Mouse (Mus musculus): ENCODE results near the gene Dusp23. TPM values are rescaled to one million over a fixed set of nuclear protein-coding genes. Genes with fewer than 3 reads are reported as not detected.

Gene Dusp23
- 7.7 and 8.4 TPM in 2 replicates for polyA plus RNA-seq (2014; fragmentation: Nextera tagmentation; extraction: Ambion mirVana)

- WGBS = under 1% methylated on average over 53 of the region's 53 CpGs
- Histone ChIP-seq H3K27ac (ENCODE audit: low read depth, low read length) (0 out of 2 replicates have a peak within 1 kb of the TSS, but pooled peaks have one; percentile 12), H3K4me2 (ENCODE audit: low read depth, low read length, severe bottlenecking) (peak within 1 kb of the TSS; percentile 46), H3K36me3 (ENCODE audit: control insufficient read depth, insufficient read depth, low read length) (no peaks in the 10 kb centered on the region), H3K4me1 (replicated peaks; ENCODE audit: control insufficient read depth, insufficient read depth, low read length) (no peaks in the 10 kb centered on the region), H3K9me3 (ENCODE audit: control insufficient read depth, low read length) (no peaks in the 10 kb centered on the region), H3K27me3 (ENCODE audit: control insufficient read depth, insufficient read depth, low read length) (no peaks in the 10 kb centered on the region), H3K9ac (ENCODE audit: low read length) (peak within 1 kb of the TSS; percentile 36), H3K4me3 (ENCODE audit: low read depth, low read length) (peak within 1 kb of the TSS; percentile 65)
- peak; percentile 98 for DNase-seq (ENCODE audit: low spot score)
- peak; percentile 99 for ATAC-seq (replicated peaks; ENCODE audit: low FRiP score)
Measured at GRCm38 (mm10) chr1:172632451-172633326, at the start of gene Dusp23. Dusp23 (minus strand) TSS chr1:172632962.

- no peaks in the 10 kb centered on the region for H3K4me1 ChIP-seq (replicated peaks; ENCODE audit: control insufficient read depth, insufficient read depth, low read length)
- H3K9me3 ChIP-seq (ENCODE audit: control insufficient read depth, low read length) = no peaks in the 10 kb centered on the region; the same call in 1 of the 2 replicates
- no peaks in the 10 kb centered on the region for H3K27me3 ChIP-seq (ENCODE audit: control insufficient read depth, insufficient read depth, low read length)
- ATAC-seq (replicated peaks; ENCODE audit: low FRiP score) (no peak), DNase-seq (ENCODE audit: low spot score) (no peak)
- H3K4me2 ChIP-seq (ENCODE audit: low read depth, low read length, severe bottlenecking) = no peak overlapping the region
- H3K9ac ChIP-seq (ENCODE audit: low read length) = no peak overlapping the region
- no peak overlapping the region for H3K4me3 ChIP-seq (ENCODE audit: low read depth, low read length)
- 85% methylated on average over 4 of the region's 4 CpGs for WGBS
- H3K27ac ChIP-seq (ENCODE audit: low read depth, low read length) = no peak overlapping the region
- H3K36me3 ChIP-seq (ENCODE audit: control insufficient read depth, insufficient read depth, low read length) = no peaks in the 10 kb centered on the region
Measured at GRCm38 (mm10) chr1:172680742-172681141, 48.0 kb upstream of the Dusp23 start.

GRCm38 (mm10) chr1:172670716-172671115 lies 38.0 kb upstream of the Dusp23 start:
- no peak overlapping the region for H3K27ac ChIP-seq (ENCODE audit: low read depth, low read length)
- WGBS = 93% methylated on average over 1 of the region's 1 CpGs
- ATAC-seq (replicated peaks; ENCODE audit: low FRiP score) (no peak), DNase-seq (ENCODE audit: low spot score) (no peak)
- no peaks in the 10 kb centered on the region for H3K27me3 ChIP-seq (ENCODE audit: control insufficient read depth, insufficient read depth, low read length)
- no peak overlapping the region for H3K9ac ChIP-seq (ENCODE audit: low read length)
- no peaks in the 10 kb centered on the region for H3K36me3 ChIP-seq (ENCODE audit: control insufficient read depth, insufficient read depth, low read length)
- no peak overlapping the region for H3K4me3 ChIP-seq (ENCODE audit: low read depth, low read length)
- H3K9me3 ChIP-seq (ENCODE audit: control insufficient read depth, low read length) = no peaks in the 10 kb centered on the region
- H3K4me1 ChIP-seq (replicated peaks; ENCODE audit: control insufficient read depth, insufficient read depth, low read length) = no peaks in the 10 kb centered on the region
- no peak overlapping the region for H3K4me2 ChIP-seq (ENCODE audit: low read depth, low read length, severe bottlenecking)

GRCm38 (mm10) chr1:172667597-172667996 lies 34.8 kb upstream of the Dusp23 start:
- Histone ChIP-seq H3K4me1 (replicated peaks; ENCODE audit: control insufficient read depth, insufficient read depth, low read length) (no peaks in the 10 kb centered on the region), H3K4me2 (ENCODE audit: low read depth, low read length, severe bottlenecking) (no peak overlapping the region), H3K9me3 (ENCODE audit: control insufficient read depth, low read length) (no peaks in the 10 kb centered on the region), H3K36me3 (ENCODE audit: control insufficient read depth, insufficient read depth, low read length) (no peaks in the 10 kb centered on the region), H3K27me3 (ENCODE audit: control insufficient read depth, insufficient read depth, low read length) (no peaks in the 10 kb centered on the region), H3K27ac (ENCODE audit: low read depth, low read length) (no peak overlapping the region), H3K9ac (ENCODE audit: low read length) (no peak overlapping the region), H3K4me3 (ENCODE audit: low read depth, low read length) (no peak overlapping the region)
- ATAC-seq (replicated peaks; ENCODE audit: low FRiP score) (peak; percentile 85), DNase-seq (ENCODE audit: low spot score) (peak; percentile 54)
- 33% methylated on average over 6 of the region's 6 CpGs for WGBS

- DNase-seq (ENCODE audit: low spot score) (no peak), ATAC-seq (replicated peaks; ENCODE audit: low FRiP score) (no peak)
- 72% methylated on average over 2 of the region's 2 CpGs for WGBS
- no peak overlapping the region for H3K4me3 ChIP-seq (ENCODE audit: low read depth, low read length)
- H3K9me3 ChIP-seq (ENCODE audit: control insufficient read depth, low read length) = no peaks in the 10 kb centered on the region
- no peaks in the 10 kb centered on the region for H3K4me1 ChIP-seq (replicated peaks; ENCODE audit: control insufficient read depth, insufficient read depth, low read length)
- no peak overlapping the region for H3K9ac ChIP-seq (ENCODE audit: low read length)
- no peak overlapping the region for H3K4me2 ChIP-seq (ENCODE audit: low read depth, low read length, severe bottlenecking)
- H3K27ac ChIP-seq (ENCODE audit: low read depth, low read length) = no peak overlapping the region
- H3K27me3 ChIP-seq (ENCODE audit: control insufficient read depth, insufficient read depth, low read length) = no peaks in the 10 kb centered on the region
- no peaks in the 10 kb centered on the region for H3K36me3 ChIP-seq (ENCODE audit: control insufficient read depth, insufficient read depth, low read length)
Measured at GRCm38 (mm10) chr1:172665457-172665856, 32.7 kb upstream of the Dusp23 start.

- no peaks in the 10 kb centered on the region for H3K36me3 ChIP-seq (ENCODE audit: control insufficient read depth, insufficient read depth, low read length)
- no peaks in the 10 kb centered on the region for H3K4me1 ChIP-seq (replicated peaks; ENCODE audit: control insufficient read depth, insufficient read depth, low read length)
- ATAC-seq (replicated peaks; ENCODE audit: low FRiP score) = no peak
- no peak overlapping the region for H3K4me2 ChIP-seq (ENCODE audit: low read depth, low read length, severe bottlenecking)
- WGBS = 88% methylated on average over 8 of the region's 8 CpGs
- H3K27ac ChIP-seq (ENCODE audit: low read depth, low read length) = no peak overlapping the region
- no peaks in the 10 kb centered on the region for H3K9me3 ChIP-seq (ENCODE audit: control insufficient read depth, low read length)
- no peak for DNase-seq (ENCODE audit: low spot score)
- H3K9ac ChIP-seq (ENCODE audit: low read length) = no peak overlapping the region
- no peaks in the 10 kb centered on the region for H3K27me3 ChIP-seq (ENCODE audit: control insufficient read depth, insufficient read depth, low read length)
- no peak overlapping the region for H3K4me3 ChIP-seq (ENCODE audit: low read depth, low read length)
Measured at GRCm38 (mm10) chr1:172659688-172660087, 26.9 kb upstream of the Dusp23 start.

- H3K9ac ChIP-seq (ENCODE audit: low read length) = no peak overlapping the region
- DNase-seq (ENCODE audit: low spot score) = no peak
- H3K36me3 ChIP-seq (ENCODE audit: control insufficient read depth, insufficient read depth, low read length) = no peaks in the 10 kb centered on the region
- H3K9me3 ChIP-seq (ENCODE audit: control insufficient read depth, low read length) = no peaks in the 10 kb centered on the region
- whole genome bisulfite sequencing = 72% methylated on average over 3 of the region's 3 CpGs
- no peak for ATAC-seq (replicated peaks; ENCODE audit: low FRiP score)
- H3K4me1 ChIP-seq (replicated peaks; ENCODE audit: control insufficient read depth, insufficient read depth, low read length) = no peaks in the 10 kb centered on the region
- no peak overlapping the region for H3K4me3 ChIP-seq (ENCODE audit: low read depth, low read length)
- H3K27me3 ChIP-seq (ENCODE audit: control insufficient read depth, insufficient read depth, low read length) = no peaks in the 10 kb centered on the region
- H3K27ac ChIP-seq (ENCODE audit: low read depth, low read length) = no peak overlapping the region
- H3K4me2 ChIP-seq (ENCODE audit: low read depth, low read length, severe bottlenecking) = no peak overlapping the region
Measured at GRCm38 (mm10) chr1:172657266-172657665, 24.5 kb upstream of the Dusp23 start.

- H3K27ac ChIP-seq (ENCODE audit: low read depth, low read length) = no peak overlapping the region
- ATAC-seq (replicated peaks; ENCODE audit: low FRiP score) (no peak), DNase-seq (ENCODE audit: low spot score) (no peak)
- no peaks in the 10 kb centered on the region for H3K4me1 ChIP-seq (replicated peaks; ENCODE audit: control insufficient read depth, insufficient read depth, low read length)
- H3K9me3 ChIP-seq (ENCODE audit: control insufficient read depth, low read length) = no peaks in the 10 kb centered on the region
- H3K27me3 ChIP-seq (ENCODE audit: control insufficient read depth, insufficient read depth, low read length) = no peaks in the 10 kb centered on the region
- H3K4me2 ChIP-seq (ENCODE audit: low read depth, low read length, severe bottlenecking) = no peak overlapping the region
- H3K4me3 ChIP-seq (ENCODE audit: low read depth, low read length) = no peak overlapping the region
- H3K36me3 ChIP-seq (ENCODE audit: control insufficient read depth, insufficient read depth, low read length) = no peaks in the 10 kb centered on the region
- WGBS = 84% methylated on average over 6 of the region's 6 CpGs
- no peak overlapping the region for H3K9ac ChIP-seq (ENCODE audit: low read length)
Measured at GRCm38 (mm10) chr1:172653900-172654299, 21.1 kb upstream of the Dusp23 start.

Measured in forebrain, embryonic 11.5 days (tissue).